Mouse (Mus musculus): ENCODE measurements at regions not wholly inside any gene's neighbourhood (a gene's known extent, or its start where the extent isn't known, plus 50 kb on each side); places are given as distances from the start of the nearest gene placed in this dataset.
A peak's percentile ranks its signal among the peaks of the same experiment; 100 is the strongest.

DNA sequence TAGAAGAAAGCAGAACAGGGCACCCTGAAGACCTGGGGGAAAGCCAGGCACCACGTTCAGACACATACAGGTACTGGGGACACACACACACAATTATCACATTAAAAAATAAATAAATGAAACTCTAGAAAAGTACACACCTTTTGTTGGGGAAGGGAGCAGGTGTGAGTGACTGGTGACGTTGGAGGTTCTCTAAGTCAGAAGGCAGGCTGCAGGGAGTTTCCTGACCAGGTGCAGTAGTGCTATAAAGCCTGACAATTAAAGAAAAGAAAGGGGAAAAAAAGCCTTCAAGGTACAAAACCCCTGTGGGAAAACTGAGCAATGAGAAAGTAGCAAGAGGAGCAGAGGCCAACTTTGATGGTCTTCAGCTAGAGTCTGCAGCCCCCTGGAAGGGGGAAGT lies 145.1 kb upstream of the Nfe2l3 start:
- DNase-seq: no peak

DNA sequence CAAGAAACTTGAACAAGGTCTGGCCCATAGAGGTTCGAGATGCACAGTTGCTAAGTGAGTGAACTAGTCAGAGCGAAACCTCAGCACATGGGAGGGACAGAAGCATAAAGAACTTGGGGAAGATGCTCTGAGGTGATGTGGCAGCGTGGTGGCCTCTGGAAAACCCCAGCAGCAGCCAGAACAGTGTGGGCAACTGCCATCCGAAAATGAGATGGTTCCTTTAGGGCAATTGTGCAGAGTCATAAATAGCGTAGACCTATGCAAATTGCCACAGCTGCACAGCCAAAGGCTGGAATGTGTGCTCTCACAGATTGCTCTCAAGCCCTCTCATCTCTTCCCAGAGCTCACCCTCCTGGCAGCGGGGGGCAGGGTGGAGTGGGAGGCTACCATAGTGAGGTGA lies 144.7 kb upstream of the Nfe2l3 start:
- DNase-seq: no peak

DNA sequence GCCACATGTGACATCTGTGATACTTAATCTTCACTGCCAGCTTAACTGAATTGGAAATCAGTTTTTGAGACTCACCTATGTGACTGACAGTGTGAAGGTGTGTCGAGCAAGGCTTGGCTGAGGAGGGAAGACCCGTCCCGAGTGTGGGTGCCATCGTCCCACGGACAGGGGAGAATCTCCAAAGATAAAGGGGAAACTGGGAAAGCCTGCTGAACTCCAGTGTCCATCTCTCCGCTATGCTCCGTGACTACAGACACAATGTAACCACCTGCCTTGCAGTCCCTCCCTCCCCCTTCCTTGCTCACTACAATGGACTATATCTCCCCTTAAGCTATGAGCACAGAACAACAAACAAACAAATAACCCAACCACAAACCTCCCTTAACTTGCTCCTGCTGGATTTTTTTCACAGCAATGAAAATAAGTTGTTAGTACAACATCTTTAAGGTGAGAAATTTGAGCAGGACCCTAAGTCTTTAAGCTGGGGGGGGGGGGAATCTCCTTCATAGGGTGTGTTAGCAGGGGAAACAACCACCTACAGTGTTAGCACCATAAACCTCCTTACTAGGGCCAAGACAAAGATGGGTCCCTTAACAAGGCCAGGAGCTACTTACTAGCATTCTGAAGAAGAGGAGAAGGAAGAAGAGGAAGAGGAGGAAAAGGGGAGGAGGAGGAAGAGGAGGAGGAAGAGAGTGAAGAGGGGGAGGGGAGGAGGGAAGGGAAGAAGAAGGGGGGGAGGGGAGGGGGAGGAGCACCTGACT lies 144.0 kb upstream of the Nfe2l3 start:
- no peak for DNase-seq

DNA sequence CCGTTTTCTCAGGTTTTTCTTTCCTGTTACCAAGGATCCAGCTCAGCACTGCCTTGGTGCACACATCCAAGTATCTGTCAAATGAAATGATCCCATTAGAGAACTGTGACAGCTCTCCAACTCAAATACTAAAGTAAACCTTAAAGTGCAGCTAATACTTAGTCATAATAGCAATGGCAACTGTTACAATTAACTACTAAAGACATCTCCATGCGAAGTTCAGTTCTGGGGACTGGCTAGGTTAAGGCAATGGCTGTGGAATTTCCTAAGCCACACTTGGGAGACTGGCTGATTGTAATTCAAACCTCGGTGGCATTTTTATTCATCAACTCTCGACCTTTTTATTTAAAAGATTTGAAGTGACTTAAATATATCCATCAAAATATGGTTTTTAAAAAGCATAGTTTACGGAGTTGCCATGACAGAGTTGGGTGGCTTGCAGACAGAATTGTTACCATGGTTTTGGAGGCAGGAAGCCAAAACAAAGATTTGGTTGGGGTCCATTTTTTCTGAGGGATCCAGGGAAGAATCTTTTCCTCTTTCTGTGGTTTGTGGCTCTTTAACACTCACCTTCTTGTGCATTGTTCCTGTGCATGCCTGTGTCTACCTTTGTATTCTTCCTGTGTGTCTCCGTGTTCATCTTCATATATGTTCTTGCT lies 143.3 kb upstream of the Nfe2l3 start:
- DNase-seq: no peak

DNA sequence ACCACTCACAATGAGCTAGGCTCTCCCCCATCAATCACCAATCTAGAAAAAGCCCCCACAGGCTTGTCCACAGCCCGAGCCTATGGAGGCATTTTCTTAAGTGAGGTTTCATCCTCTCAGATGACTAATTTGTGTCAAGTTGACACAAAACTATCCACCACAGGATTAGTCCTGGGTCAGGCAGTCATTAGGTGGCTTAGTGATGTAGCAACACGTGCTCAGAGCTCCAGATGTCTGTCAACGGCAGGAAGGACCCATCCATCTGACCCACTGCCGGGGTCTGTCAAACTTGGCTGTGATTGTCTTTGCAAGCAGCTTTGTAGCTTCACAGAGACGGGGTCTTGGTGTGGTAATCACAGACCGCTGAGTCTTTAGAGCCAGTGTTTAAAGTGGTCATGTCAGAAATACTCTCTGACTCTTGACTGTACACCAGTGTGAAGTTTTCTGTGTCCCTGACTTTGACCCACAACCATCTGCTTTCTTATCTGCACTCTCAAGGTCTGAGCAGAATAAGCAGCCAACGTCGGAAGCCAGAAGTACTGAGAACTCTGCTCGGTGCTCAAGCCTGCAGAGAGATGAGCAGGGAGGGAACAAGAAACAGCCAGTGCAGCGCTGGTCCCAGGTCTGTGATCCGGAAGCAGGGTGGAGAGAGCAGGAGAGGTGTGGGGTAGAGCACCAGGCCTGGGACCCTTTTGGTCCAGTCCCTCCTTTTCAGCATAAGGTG lies 131.6 kb upstream of the Nfe2l3 start:
- DNase-seq: peak; percentile 9

DNA sequence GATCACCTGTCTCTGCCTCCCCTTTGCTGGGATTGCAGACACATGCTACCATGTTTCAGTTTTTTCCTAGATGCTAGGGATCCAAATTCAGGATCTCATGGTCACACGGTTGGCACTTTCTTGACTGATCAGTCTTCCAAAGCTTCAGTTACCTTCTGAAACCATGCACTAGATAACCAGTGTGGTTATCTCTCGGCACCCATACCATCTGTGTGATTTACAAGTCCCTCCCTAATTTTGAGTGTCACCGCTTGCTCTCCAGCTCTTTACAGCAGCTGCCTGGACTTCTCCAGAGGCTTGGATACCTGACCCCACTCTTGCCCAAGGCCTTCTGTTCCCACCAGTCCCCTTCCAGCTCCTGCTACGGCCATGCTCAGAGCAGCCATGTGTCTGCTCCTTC lies 130.6 kb upstream of the Nfe2l3 start:
- DNase-seq: no peak

DNA sequence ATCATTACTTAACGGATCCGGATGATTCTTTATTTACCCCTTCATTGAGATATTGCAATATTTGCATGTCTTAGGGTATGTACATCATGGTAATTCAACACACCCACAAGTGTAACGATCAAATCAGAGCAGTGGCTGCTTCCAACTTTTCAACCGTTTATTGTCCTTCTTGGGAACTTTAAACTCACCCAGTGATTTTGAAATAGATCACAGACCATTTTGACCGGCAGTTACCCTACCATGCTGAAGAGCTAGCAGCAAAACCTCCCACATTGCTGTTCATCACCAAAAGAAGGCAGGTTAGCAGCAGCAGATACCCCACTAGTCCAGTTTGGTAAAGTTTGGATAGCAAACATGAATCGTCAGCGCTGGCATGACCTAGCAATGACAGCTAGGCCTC lies 130.2 kb upstream of the Nfe2l3 start:
- no peak for DNase-seq

DNA sequence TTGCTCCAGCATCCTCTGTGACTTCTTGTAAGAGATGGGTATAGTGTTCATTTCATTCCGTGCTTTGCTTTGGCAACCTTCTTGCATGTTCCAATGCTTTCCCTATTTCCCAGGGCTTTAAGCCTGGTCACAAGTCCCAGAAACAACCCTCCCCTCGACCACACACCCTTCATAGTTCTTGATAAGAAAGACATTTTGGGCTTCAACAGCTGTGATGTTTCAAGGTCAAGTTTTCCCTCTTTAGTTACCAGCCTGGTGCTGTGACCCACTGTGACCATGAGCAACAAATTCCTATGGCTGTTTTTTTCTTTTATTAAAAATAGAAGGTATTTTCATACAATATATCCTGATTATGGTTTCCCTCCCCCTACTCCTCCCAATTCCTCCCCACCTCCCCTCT lies 114.1 kb upstream of the Nfe2l3 start:
- DNase-seq: no peak

DNA sequence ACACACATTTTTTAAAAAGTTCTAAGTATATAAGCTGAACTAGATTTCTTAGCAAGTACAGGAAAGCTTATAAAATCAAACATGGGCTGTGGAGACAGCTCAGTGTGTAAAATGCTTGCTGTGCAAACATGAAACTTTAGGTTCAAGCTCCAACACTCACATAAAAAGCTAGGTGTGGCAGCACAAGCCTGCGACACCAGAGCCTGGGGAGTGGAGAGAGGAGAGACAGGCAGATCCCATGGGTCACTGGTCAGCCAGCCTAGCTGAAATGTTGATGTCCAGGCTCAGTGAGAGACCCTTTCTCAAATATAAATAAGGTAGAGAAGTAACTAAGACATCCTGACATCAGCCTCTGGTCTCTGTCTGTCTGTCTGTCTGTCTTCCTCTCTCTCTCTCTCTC lies 112.5 kb upstream of the Nfe2l3 start:
- no peak for DNase-seq

DNA sequence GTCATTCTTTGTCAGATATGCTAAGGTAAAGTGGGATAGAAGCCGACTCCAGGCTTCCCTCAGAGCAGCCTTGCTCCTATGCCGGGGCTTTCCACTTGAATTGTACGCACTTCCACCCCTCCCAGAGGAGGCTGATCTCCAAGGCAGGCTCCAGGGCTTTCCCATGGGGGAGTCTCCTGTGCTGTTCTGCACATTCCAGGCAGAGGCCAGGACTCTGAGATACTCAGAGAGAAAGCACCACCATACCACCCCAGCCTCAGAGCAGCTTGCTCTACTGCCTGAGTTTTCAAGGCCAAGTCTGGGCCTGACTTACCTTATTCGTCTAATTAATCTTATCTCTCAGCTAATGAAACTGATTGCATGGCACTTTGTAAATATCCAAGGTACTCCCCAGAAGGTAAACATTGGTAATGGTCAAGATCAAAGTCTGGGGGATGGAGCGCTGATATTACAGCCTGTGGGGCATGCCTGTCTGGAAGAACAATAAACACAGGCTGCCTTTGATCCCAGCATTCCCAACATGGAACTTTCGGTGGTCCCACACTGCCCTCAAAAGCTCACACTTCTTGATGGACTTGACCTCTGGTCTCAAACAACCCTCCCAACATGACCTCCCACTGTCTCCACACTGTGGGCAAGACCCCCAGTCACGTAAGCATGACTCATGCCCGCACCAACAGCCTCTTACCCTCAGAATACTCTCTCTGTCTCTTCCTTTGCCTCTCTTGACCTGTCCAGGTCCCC lies 111.6 kb upstream of the Nfe2l3 start:
- no peak for DNase-seq

DNA sequence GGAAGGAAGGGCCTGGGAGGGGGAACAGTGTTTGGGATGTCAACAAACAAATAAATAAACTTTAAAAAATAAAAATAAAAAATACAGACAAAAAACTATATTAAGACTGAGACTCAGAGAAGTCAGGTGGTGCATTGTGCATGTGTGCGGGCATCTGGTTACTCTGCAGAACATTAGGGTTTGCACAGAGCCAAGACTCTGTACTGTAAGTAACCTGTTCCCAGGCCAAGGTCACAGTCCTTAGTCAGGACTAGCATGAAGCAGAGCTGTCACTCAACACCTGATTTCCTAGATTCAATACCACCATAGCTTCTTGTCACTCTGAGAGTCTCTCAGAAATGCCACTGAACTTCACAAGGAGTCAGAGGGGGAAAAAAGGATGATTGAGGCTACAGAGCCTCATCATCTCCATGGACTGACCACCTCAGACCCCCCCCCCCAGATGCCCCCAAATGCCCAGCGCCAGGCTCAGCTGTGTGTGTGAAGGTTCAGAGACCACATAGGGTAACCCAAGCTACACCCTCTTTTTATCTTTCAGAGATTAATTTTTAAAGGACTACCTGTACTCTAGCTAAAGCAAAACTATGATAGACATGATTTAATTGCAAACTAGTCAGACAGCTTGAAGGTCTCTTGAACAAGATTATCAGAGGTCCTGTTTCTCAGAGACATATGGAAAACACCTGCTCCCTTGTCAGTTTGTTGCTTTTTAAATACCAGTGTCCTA lies 106.2 kb upstream of the Nfe2l3 start:
- DNase-seq: no peak

DNA sequence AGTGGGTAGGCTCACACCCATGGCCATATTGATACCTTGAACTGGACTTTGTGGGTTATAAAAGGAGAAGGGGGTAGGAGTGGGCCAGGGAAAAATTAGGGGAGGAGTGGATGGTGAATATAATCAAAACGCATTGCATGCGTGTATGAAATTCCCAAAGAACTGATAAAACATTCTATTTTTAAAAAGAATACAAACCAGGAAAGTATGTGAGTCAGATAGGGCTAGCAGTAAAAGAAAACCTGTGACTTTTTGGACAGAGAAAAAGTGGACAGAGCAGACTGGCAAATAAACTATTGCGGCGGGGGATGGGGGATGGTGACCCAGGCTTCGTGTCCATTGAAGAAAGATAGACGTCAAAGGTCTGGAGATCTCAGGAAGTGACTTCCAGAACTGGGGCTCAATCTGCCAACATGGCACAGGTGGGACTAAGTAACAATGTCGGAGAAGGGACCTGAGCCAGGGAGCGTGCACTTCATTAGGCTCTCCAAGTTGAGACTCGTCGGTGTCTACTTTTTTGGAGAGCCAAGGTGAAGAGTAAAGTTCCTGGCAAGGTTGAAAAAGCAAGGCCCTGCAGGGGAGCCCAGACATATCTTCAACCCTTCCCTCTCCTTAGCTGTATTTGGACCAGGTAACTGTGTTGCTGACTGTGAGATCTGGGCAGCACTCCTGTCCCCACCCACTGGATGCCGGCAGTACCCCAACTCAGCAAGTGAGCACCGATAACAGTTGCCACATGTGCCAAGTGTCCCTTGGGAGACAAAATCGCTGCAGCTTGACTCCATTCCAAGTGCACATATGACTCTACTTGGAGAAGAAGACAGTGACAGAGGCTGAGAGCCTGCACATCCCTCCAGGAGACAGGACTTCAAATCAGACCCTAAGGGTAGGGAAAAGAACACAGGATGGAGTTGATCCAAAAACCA lies 103.1 kb upstream of the Nfe2l3 start:
- DNase-seq: no peak

DNA sequence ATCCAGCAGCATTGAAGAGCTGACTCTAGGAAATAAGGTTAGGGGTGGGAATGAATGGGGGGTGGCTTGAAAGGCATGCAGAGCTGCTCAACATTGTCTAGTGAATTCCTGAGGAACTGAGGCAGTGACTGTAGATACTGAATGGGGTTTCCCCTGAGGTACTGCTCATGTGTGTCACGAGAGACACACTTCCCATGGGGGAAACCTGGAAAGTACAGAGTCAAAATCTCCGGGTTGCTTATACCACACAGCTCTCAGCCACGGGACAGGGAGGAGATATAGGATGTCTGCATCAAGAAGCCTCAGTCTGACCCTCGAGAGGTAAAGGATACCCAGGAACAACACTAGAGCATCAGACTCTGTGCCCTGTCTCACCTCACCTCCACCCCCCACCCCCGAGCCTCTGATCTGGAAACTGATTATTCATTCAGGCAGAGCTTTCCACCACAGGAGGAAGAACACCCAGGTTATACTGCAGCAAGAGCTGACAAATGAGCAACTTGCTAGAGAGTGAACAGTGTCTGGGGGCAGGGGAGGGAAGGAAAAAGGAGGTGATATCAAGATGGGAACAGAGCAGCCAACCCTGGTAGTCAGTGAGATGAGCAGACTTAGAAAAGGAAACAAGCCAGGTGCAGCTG lies 102.3 kb upstream of the Nfe2l3 start:
- DNase-seq: no peak

DNA sequence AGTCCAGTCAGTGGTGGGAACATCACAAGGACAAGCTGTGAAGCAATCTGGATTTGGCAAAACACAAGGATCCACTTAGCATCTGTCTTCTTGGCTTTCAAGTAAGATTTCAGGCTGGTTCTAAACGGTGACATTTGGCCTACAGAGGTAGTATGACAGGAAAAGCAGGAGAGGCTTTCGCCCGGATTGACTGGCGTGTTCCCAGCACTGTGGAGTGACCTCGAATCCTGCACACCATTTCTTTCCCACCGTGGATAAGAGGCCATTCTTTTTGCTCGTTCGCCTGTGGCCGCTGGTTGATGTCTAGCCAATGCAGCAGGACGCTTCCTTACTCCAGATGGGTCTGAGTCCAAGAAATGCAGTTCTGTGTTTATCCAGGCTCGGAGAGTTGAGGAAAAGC lies 99.6 kb upstream of the Nfe2l3 start:
- DNase-seq: no peak

DNA sequence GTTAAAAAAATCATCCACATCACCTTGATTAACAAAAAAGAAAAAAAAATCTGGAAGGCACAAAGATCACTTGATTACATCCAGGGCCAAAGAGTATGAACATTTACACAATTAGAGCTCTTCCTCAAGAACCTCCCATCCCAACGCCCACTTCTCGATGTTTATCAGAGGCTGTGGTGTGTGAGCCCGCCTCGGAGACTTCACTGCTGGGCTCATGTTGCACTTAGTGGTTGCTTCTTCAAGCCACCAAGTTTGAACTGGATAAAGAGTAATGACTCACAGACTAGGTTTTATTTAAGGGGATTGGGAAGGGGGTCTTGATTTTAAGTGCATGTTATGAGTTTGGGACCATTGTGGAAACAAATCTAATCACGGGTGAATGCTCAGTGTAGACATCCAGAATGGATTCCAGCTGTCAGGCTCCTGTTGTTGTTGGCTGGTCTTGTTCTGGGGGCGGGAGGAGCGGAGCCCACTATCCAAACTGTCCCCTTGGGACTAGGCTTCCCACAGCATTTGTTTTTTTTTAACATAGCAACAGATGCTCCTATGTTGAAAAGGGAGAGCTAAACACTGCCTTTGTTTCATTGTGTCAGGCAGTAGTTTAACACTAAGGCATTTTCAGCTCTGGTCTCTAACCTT lies 98.6 kb upstream of the Nfe2l3 start:
- DNase-seq: no peak

DNA sequence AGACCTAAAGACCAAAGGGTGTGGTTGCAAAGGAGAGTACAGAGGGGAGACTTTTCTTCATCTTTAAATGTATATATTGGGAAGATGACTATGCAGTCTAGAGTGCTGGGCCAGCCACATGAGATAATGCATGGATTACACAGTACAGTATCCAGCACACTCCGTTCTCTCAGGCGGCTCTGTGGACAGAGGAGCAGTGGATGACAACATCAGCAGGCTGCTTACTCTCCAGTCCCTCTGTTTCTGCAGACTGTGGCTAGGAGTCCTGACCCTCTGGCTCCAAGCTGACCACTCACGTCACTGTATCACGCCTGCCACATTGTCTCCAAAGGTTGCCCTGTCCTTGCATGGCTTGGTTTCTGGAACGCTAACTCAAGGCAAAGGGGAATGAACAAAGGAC lies 97.2 kb upstream of the Nfe2l3 start:
- no peak for DNase-seq

DNA sequence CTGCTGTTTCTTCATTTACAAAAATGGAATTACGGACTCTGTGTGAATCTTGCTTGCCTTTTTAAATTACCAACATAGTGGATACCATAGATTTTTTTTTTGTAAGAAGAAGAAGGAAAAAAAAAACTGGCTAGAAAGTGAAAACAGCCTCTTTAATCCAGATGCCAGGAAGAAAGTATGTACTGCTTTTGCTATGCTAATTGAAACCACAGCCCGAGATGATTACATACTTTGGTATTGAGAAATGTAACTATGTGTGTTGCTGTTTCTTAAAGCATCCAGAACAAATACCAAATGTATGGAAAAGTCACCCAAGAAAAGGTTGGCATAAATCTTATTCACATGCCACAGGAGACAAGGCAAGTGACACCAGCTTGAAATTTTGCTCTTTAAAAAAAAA lies 93.2 kb upstream of the Nfe2l3 start:
- no peak for DNase-seq

DNA sequence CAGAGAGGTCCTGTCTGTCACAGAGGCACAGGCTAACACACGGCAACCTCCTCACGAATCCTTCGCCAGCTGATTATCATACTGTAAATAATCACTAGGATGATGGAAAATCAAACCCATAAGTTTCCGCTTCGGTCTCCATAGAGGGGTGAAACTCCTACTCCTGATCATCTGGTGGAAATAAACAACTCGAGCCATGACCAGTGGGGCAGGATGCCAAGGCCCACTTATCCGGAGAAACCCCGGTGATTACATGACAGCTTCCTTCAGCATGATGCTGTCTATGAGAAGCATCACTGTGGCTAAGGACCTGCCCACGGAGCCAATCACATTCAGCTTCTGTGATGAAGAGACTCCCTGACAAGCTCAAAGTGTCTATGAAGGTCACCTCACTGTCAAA lies 84.7 kb upstream of the Nfe2l3 start:
- DNase-seq: no peak

DNA sequence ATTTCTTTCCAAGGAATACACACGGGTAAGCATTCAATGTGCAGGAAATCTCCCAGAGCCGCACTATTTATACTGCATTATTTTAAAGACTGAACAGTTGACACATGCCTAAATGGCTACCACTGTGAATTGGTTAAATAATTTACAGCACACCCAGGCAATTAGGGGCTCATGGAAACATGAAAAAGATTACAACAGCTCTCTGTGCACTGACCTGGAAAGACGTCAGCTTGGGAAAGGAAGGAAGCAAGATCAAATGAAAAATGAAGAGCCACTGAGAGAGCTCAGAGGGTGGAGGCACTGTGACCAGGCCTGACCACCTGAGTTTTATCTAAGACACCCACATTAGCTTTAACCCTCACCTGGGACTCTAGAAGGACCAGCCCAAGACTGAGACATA lies 82.7 kb upstream of the Nfe2l3 start:
- no peak for DNase-seq

DNA sequence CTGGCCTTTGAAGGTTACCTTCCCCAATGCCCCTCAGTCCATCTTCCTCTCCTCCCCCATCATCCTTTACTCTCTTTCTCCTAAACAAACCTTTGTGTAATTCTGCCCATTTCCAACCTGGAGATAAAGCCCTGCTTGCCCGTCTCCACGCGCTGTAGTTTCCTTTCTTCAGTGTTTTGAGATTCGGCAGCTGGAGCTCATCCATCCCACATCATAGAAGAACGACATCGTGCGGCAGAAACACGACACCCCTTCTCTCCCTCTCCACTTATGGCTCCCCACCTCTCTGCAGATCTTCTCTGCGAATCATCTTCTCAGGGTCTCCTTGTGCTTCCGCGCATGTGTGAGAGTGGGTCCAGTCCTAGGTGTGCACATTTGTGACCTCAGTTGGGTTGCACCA lies 77.4 kb upstream of the Nfe2l3 start:
- no peak for DNase-seq
